Comparison of ENCODE assay signal across 17 mouse cellular contexts in genomic region chr13:24491101-24491500, GRCm38 (mm10).
"Had no signal": no experiment of that assay in that cellular context is flagged by ENCODE, and none has a peak within 500 bp of the region (broad histone marks: within the 10 kb centered on the region; RNA-seq: fewer than 3 reads in every experiment).

No protein-coding gene starts in this region.

- H3K27ac ChIP-seq: limb, embryonic 12.5 days; liver, embryonic 14.5 days; macrophage; midbrain, embryonic 12.5 days; midbrain, embryonic 15.5 days; neural tube, embryonic 12.5 days; neural tube, embryonic 15.5 days; stomach, embryonic 15.5 days had no signal

- H3K9me3 ChIP-seq: limb, embryonic 12.5 days; midbrain, embryonic 12.5 days; midbrain, embryonic 15.5 days; neural tube, embryonic 12.5 days; neural tube, embryonic 15.5 days; stomach, embryonic 15.5 days had no signal

- DNase-seq: kidney, adult 9 months; kidney, postnatal 14 days; kidney, postnatal 4 days; liver, postnatal 0 days; lung, embryonic 14.5 days; retina, postnatal 1 day; right cerebral cortex, postnatal 25 days; spleen, adult 18-20 months; thymus, postnatal 25 days had no signal

- H3K36me3 ChIP-seq: limb, embryonic 12.5 days; midbrain, embryonic 12.5 days; midbrain, embryonic 15.5 days; neural tube, embryonic 12.5 days; neural tube, embryonic 15.5 days; stomach, embryonic 15.5 days had no signal

- H3K27me3 ChIP-seq: limb, embryonic 12.5 days; midbrain, embryonic 12.5 days; midbrain, embryonic 15.5 days; neural tube, embryonic 12.5 days; neural tube, embryonic 15.5 days; stomach, embryonic 15.5 days had no signal

- H3K4me1 ChIP-seq: limb, embryonic 12.5 days; midbrain, embryonic 12.5 days; neural tube, embryonic 12.5 days; stomach, embryonic 15.5 days had no signal

- H3K4me3 ChIP-seq: limb, embryonic 12.5 days; midbrain, embryonic 12.5 days; midbrain, embryonic 15.5 days; neural tube, embryonic 12.5 days; neural tube, embryonic 15.5 days; stomach, embryonic 15.5 days had no signal
